Mouse (Mus musculus) lung, embryonic 14.5 days (tissue): ENCODE data around the gene Chrna1. TPM values are rescaled to one million over a fixed set of nuclear protein-coding genes. Genes with fewer than 3 reads are reported as not detected.
"Not testable (repeated sequence)": the region's sequence is repeated elsewhere in the genome, so short reads cannot be mapped to it uniquely, and the experiment has no call there.

Source experiments
- ATAC-seq: fragments of 200-750 bp; cut with Nextera tagmentation; 2 replicates; pipeline ENCODE4 v1.8.0; 2017; ENCODE audit warnings: mild to moderate bottlenecking, moderate TSS enrichment, moderate library complexity; ENCODE audit not compliant: insufficient read depth
- DNase-seq: peaks from one replicate; pipeline ENCODE4 v3.0.0-alpha.2; 2015
- H3K27ac ChIP-seq: fragments of 300-500 bp; sonication (generic); 2 replicates; pipeline ENCODE4 v1.5.1; 2014; ENCODE audit warnings: low read depth, mild to moderate bottlenecking, moderate library complexity
- H3K27me3 ChIP-seq: fragments of 300-500 bp; sonication (generic); 2 replicates; pipeline ENCODE4 v1.6.1; 2014; ENCODE audit warnings: low read length, control low read depth; ENCODE audit not compliant: insufficient read depth
- H3K36me3 ChIP-seq: fragments of 300-500 bp; sonication (generic); 2 replicates; pipeline ENCODE4 v1.6.1; 2014; ENCODE audit warnings: control low read depth; ENCODE audit not compliant: insufficient read depth
- H3K4me1 ChIP-seq: fragments of 300-500 bp; sonication (generic); 2 replicates; pipeline ENCODE4 v1.6.1; 2014; ENCODE audit warnings: antibody characterized with exemption, control low read depth; ENCODE audit not compliant: insufficient read depth
- H3K4me2 ChIP-seq: fragments of 300-500 bp; sonication (generic); 2 replicates; pipeline ENCODE4 v1.6.1; 2014; ENCODE audit warnings: mild to moderate bottlenecking
- H3K4me3 ChIP-seq: fragments of 300-500 bp; sonication (generic); 2 replicates; pipeline ENCODE4 v1.5.1; 2014; ENCODE audit warnings: low read depth, low read length
- H3K9ac ChIP-seq: fragments of 300-500 bp; sonication (generic); 2 replicates; pipeline ENCODE4 v1.6.1; 2014
- H3K9me3 ChIP-seq: fragments of 300-500 bp; sonication (generic); 2 replicates; pipeline ENCODE4 v1.6.1; 2016; ENCODE audit warnings: low read depth, low read length, control low read depth
- CTCF ChIP-seq: IDR thresholded peaks from 2 replicates; pipeline ENCODE4 v1.5.1; 2016; ENCODE audit warnings: antibody characterized with exemption, low read depth
- WGBS: fragments of 180-500 bp; shearing (Covaris S2); extraction: QIAGEN DNeasy Blood & Tissue Kit; methylation state at CpG from one replicate; pipeline ENCODE4 v1.1.7; 2014; 5-methylcytosine and 5-hydroxymethylcytosine counted together
- polyA plus RNA-seq: library from polyadenylated mRNA; unstranded; fragments of >200 nt; fragmentation: Nextera tagmentation; extraction: Ambion mirVana; gene quantifications from 2 replicates; pipeline ENCODE4 v1.2.1, GENCODE M21; 2014

Gene Chrna1
- polyA plus RNA-seq, 1 experiment from 2014 or later, result 0.26 TPM

DNA sequence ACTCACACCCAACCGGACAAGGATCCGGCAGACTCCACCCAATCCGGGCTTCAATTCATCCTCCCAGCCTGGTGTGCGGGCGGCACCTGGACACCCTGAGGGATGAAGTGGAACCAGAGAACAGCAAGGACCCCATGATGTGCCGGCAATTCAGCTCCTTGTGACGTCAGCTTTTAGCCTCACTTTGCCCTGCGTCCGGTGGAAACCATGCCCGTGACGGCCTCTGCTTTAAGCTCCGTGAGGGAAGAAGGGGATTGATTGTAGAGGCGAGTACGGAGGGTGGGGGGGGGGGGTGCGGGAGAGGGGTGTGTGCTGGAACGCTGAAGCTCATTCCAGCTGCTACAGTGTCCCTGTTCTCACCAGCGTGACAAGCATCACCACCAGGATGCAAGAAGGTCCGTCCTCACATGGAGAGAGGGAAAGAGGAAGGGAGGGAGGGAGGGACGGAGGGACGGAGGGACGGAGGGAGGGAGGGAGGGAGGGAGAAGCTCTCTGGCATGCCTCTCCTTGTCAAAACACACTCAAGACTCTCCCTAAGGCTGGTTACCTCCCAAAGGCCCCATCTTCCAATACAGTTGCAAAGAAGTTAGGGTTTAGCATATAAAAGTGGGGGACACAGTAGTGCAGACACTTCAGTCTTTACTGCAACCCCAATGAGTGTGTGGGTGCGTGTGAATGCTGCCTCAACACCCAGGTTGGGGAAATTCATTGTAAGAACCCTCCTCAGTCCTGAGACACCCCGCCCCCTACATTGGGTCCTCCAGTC is 19.1 kb downstream of the Chrna1 start:
- no peak for TF ChIP-seq CTCF
- Histone ChIP-seq H3K9ac (peak overlapping the region; percentile 34; the same call in 1 of the 2 replicates), H3K36me3 (no peaks in the 10 kb centered on the region), H3K27me3 (no peaks in the 10 kb centered on the region), H3K4me1 (no peaks in the 10 kb centered on the region), H3K27ac (no peak overlapping the region), H3K4me3 (peak overlapping the region; percentile 34), H3K4me2 (peak overlapping the region; percentile 67), H3K9me3 (no peaks in the 10 kb centered on the region)
- DNase-seq (peak; percentile 55), ATAC-seq (peak; percentile 70)
- under 1% methylated on average over 22 of the region's 23 CpGs for WGBS

DNA sequence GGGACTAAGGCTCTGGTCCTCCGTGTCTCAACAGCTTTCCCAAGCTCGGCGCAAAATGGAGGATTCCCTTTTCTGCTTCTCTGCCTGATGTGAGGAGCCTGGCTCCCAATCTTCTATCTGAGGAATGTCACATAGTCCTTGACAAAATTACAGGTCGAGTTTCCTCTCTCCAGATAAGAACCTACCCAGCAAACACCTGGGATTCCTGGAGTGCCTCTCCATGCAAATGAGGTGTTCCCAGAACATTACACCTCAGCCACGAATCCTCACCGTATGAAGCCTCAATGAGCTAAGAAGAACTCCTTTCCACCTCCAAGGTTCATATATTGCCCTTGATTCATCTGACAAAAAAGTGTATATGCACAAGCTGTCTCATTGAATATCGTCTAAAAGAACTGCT is 19.7 kb downstream of the Chrna1 start:
- 27% methylated on average over 7 of the region's 7 CpGs for WGBS
- peak overlapping the region; percentile 34 for H3K4me3 ChIP-seq
- ATAC-seq (0 out of 2 replicates have a peak, but pooled peaks have one; percentile 19), DNase-seq (peak; percentile 39)
- H3K27me3 ChIP-seq, result no peaks in the 10 kb centered on the region
- peak overlapping the region; percentile 34; the same call in 1 of the 2 replicates for H3K9ac ChIP-seq
- no peak for TF ChIP-seq CTCF
- H3K4me1 ChIP-seq, result no peaks in the 10 kb centered on the region
- no peaks in the 10 kb centered on the region for H3K36me3 ChIP-seq
- no peaks in the 10 kb centered on the region for H3K9me3 ChIP-seq
- peak overlapping the region; percentile 67 for H3K4me2 ChIP-seq
- no peak overlapping the region for H3K27ac ChIP-seq

DNA sequence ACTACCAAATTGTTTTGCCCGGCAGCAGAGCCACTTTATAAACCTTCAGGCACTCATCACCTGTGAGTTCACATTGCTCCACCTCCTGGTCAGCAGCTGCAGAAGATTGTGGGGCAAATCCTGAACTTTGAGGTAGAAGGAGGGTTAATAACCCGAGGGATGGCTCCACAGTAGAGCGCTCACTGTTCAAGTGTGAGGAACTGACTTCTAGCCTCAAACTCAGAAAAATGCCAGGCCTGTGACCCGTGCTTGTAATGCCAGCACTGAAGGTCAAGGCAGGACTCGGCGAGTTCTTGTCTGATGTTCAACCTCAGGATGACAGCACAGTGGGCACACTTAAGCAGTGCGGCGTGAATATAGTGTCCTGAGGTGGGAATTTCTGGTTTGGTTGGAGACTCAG is 22.2 kb downstream of the Chrna1 start:
- no peak for ATAC-seq
- no peaks in the 10 kb centered on the region for H3K36me3 ChIP-seq
- 75% methylated on average over 8 of the region's 8 CpGs for WGBS

DNA sequence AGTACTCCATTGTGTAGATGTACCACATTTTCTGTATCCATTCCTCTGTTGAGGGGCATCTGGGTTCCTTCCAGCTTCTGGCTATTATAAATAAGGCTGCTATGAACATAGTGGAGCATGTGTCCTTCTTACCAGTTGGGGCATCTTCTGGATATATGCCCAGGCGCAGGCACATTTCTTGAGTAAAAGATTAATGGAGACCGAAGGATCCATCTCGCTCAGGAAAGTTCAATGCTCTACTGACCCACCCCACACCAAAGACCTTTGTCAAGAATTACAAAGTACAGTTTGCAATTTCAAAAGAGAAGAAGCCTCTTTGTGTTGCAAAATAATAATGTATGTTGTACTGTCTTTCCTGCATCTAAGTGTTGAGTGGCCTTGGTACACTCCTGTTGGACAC is 23.1 kb downstream of the Chrna1 start:
- H3K4me2 ChIP-seq, H3K27me3 ChIP-seq, H3K9me3 ChIP-seq, H3K4me1 ChIP-seq, H3K36me3 ChIP-seq, DNase-seq, H3K9ac ChIP-seq, ATAC-seq, H3K27ac ChIP-seq, H3K4me3 ChIP-seq: not testable (repeated sequence)
- 95% methylated on average over 3 of the region's 3 CpGs for WGBS

More for the DNA sequence above, 22.2 kb downstream of the Chrna1 start:
- no peak overlapping the region for H3K4me3 ChIP-seq
- DNase-seq, result no peak
- no peak overlapping the region for H3K4me2 ChIP-seq
- H3K9me3 ChIP-seq, result no peaks in the 10 kb centered on the region
- TF ChIP-seq CTCF, result no peak
- H3K4me1 ChIP-seq, result no peaks in the 10 kb centered on the region
- no peak overlapping the region for H3K27ac ChIP-seq
- no peaks in the 10 kb centered on the region for H3K27me3 ChIP-seq
- no peak overlapping the region for H3K9ac ChIP-seq

DNA sequence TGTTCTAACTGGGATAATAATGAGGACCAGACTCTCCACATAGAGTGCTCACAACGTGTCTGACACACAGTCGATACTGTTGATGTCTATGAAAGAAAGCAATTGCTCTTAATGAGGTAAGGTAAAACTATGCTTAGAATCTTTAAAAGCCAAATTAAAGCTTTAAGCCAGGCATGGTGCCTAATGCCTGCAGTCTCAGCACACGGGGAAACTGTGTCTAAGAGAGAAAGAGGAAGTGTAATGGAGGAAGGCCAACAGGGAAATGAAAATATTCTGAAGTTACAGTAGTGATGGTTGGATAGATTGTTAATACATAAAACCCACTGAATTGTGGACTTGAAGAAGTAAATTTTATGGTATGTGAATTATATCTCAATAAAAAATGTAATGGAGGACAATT is 25.7 kb downstream of the Chrna1 start:
- Histone ChIP-seq H3K27ac (no peak overlapping the region), H3K4me2 (no peak overlapping the region), H3K9ac (no peak overlapping the region), H3K9me3 (no peaks in the 10 kb centered on the region), H3K27me3 (no peaks in the 10 kb centered on the region), H3K4me1 (no peaks in the 10 kb centered on the region), H3K36me3 (no peaks in the 10 kb centered on the region), H3K4me3 (no peak overlapping the region)
- WGBS, result 77% methylated on average over 3 of the region's 3 CpGs
- TF ChIP-seq CTCF, result no peak
- no peak for DNase-seq
- no peak for ATAC-seq

DNA sequence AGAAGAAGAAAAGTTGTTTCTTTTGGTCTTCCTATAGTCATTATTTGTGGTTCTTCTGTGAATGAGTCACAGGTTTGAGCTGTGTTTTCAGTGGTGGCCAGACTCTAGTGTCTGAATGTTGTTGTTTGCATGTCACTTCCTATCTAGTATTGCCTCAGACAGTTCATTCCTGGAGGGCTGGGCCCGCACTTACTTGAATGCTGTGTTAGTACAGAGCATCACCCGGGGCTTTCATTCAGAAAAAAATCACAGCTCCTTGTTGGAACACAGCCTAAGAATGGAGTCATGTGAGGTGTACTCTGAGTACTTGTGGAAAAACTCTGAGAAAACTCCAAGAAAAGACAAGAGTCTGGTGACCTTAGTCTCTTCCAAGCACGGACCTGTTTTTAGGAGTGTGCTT is 27.2 kb downstream of the Chrna1 start:
- no peak for DNase-seq
- ATAC-seq, result no peak
- no peak for TF ChIP-seq CTCF
- no peak overlapping the region for H3K4me3 ChIP-seq
- no peak overlapping the region for H3K27ac ChIP-seq
- H3K4me2 ChIP-seq, result no peak overlapping the region
- no peaks in the 10 kb centered on the region for H3K9me3 ChIP-seq
- H3K9ac ChIP-seq, result no peak overlapping the region
- H3K4me1 ChIP-seq, result no peaks in the 10 kb centered on the region
- no peaks in the 10 kb centered on the region for H3K27me3 ChIP-seq
- H3K36me3 ChIP-seq, result no peaks in the 10 kb centered on the region
- WGBS, result 56% methylated on average over 3 of the region's 3 CpGs

DNA sequence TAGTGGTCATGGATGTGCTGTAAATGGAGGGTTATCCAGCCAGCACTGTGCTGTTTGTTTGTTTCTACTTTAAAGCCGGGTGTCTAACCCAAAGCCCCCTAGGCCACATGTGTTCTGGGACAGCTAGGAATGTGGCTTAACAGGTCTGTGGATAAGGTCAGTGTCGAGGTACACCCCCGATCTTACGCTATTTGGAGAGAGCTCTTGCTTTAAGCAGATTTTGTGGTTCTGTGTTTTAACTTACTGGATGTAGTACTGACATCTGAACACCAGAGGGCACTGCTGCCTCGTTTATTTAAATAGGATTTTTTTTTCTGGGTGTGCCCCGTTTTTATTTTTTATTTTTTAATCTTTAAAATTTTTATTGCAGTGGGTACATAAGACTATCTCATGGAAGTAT is 29.4 kb downstream of the Chrna1 start:
- Histone ChIP-seq H3K4me3 (no peak overlapping the region), H3K9ac (no peak overlapping the region), H3K9me3 (no peaks in the 10 kb centered on the region), H3K4me2 (no peak overlapping the region), H3K27me3 (no peaks in the 10 kb centered on the region), H3K27ac (no peak overlapping the region), H3K36me3 (no peaks in the 10 kb centered on the region), H3K4me1 (no peaks in the 10 kb centered on the region)
- peak; percentile 89 for DNase-seq
- 13% methylated on average over 6 of the region's 6 CpGs for WGBS
- no peak for ATAC-seq
- TF ChIP-seq CTCF, result peak; percentile 72

DNA sequence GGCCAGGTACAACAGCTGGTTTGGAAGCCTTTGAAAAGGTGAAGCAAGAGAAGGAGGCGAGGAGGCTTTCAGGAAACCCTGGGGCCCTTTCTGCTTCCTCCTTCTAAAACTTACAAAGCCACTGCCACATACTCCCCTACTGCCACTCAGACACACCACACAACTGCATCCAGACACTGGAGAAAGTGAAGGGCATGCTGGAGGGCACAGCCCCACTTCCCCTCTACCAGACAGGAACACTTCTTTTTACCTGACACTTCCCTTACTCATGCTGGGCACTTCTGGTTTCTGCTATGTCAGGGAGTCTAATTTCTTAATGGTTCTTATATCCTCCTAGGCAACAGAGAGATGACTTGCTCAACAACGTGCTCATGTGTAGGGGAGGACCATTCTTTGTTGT is 31.6 kb downstream of the Chrna1 start:
- WGBS, result 56% methylated on average over 2 of the region's 2 CpGs
- DNase-seq, result no peak
- Histone ChIP-seq H3K4me3 (no peak overlapping the region), H3K27me3 (no peaks in the 10 kb centered on the region), H3K9ac (no peak overlapping the region), H3K36me3 (no peaks in the 10 kb centered on the region), H3K4me2 (no peak overlapping the region), H3K27ac (no peak overlapping the region), H3K9me3 (no peaks in the 10 kb centered on the region), H3K4me1 (no peaks in the 10 kb centered on the region)
- TF ChIP-seq CTCF, result no peak
- ATAC-seq, result no peak
